Mouse (Mus musculus): ENCODE results near the gene Arhgef19.
A peak's percentile ranks its signal among the peaks of the same experiment; 100 is the strongest.

The Arhgef19 gene

DNA sequence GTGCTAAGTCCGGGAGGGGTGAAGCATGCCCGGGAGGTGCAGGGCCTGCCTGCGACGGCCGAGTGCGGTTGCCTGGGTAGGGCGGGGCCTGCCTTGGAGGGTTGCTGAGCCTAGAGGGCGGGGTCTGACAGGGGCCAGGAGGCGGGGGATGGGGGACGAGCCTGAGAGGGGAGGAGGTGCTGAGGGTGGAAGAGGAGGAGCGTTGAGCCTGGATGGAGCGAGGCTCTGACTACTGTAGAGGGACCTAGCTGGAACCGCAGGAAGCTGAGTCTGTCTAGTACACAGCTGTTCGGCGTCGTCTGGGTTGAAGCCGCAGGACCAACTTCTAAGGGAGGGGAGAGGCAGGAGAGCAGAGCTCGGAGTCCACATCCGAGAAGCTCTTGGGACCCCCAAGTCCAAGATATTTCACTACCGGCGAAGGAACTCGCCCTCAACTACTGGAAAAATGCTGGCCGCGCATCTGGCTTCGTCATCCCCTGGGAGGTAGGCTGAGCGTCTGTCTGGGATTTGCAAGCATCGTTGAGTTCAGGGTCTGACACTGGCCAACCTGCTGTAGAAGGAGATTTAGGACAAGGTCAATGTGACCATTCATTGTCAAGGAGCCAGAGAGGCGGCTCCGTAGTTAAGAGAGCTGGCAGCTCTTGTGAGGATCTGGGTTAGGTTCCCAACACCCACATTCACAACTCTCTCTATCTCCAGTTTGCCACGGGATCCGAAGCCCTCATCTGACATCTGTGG, at the start of gene Arhgef19:
TSS of gene Arhgef19 (plus strand) at position 112 of the 738 bp plus-strand sequence.
- peak; percentile 91 to 92 for DNase-seq

DNA sequence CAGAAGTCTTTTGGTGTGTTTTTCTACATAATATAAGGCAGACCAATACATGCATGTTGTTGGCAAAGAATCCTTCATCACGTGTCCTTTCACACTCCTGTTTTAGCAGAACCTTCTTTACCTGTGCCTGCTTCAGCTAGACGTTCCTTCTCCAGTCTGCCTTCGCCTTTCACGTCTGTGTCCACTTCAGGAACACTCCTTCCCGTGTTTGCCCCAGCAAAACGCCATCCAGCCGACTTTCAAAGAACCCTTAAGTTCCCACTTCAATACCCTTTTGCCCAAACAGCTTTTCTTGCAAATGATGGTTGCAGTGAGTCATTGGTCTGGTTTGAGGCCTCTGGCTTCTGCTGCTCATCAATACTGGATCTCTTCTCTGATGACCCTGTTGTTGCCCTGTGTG, 48.0 kb upstream of the Arhgef19 start:
- DNase-seq: no peak

DNA sequence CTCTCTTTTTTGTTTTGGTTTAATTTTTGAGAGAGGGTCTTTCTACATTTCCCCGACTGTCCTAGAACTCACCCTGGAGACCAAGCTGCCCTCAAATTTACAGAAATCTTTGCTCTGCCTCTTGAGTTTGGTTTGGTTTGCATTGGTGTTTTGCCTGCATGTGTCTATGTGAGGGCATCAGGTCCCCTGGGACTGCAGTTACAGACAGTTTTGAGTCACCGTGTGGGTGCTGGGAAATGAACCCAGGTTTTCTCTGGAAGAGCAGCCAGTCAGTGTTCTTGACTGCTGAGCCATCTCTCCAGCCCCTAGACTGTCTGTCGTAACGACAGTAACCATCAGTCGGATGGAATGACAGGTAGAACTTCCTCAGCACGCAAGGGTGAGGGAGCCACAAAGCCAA, 44.7 kb upstream of the Arhgef19 start:
- no peak for DNase-seq

GRCm38 (mm10) chr4:141196981-141197685, 42.2 kb upstream of the Arhgef19 start:
- no peak for DNase-seq

DNA sequence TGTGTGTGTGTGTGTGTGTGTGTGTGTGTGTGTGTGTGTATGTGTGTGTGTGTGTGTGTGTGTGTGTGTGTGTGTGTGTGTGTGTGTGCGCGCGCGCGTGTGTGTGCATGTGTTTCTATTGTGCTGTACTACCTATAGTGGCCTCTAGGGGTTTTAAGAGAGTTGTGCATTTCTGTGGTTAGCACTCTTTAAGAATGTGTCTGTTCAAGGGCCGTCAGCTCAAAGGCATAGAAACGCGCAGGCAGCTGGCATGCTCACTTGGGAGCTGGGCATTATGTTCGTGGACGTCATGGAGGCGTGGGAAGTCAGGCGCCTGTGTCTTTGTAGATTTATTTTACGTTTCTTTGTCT, 41.6 kb upstream of the Arhgef19 start:
- DNase-seq: no peak

GRCm38 (mm10) chr4:141200906-141201305, 38.4 kb upstream of the Arhgef19 start:
- DNase-seq: peak in 1 of 2 experiments; percentile 19

- DNase-seq: no peak
Measured at GRCm38 (mm10) chr4:141202192-141202591, 37.1 kb upstream of the Arhgef19 start.

DNA sequence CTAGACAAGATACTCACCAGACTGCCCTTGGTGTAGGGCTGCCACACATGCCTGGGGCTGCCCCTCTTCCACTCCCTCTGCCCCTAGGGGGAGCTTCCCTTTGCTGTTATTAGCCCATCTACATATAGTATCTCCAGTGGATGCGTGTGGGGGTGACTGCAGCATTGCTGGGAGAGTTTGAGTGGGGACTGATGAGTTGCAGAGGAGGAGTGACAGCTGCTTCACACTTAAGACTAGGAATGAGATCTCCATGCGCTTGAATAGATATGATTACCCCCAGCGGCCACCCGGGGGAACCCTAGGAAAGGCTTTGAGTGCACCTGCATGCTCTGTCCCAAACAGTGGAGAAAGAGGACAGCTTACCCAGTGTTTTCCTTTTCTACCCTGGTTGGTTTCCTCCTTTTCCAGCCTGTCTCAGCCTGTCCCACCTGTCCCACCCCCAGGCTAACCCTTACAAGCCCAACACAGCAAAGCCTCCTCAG, 34.7 kb upstream of the Arhgef19 start:
- DNase-seq: no peak

DNA sequence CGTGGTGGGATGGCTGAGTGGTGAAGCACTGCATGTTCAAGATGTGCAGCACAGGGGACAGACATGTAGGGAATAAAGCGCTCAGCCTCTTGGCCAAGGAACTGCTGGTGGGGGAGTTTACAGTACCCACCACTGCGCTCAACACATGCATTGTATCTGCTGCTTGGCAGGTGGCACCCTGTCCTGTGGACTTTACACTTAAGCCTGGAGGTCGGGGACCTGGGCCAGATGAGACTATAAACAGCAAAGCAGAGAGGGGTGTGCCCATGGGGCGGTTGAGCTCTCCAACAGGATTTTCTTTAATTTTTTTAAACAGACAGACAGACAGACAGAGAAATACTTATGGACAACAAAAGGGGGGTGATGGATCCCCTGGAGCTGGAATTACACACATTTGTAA, 32.2 kb upstream of the Arhgef19 start:
- DNase-seq: peak; percentile 50 to 53

GRCm38 (mm10) chr4:141210524-141211219, 28.6 kb upstream of the Arhgef19 start:
- DNase-seq: no peak

GRCm38 (mm10) chr4:141211646-141212045, 27.7 kb upstream of the Arhgef19 start:
- DNase-seq: no peak

DNA sequence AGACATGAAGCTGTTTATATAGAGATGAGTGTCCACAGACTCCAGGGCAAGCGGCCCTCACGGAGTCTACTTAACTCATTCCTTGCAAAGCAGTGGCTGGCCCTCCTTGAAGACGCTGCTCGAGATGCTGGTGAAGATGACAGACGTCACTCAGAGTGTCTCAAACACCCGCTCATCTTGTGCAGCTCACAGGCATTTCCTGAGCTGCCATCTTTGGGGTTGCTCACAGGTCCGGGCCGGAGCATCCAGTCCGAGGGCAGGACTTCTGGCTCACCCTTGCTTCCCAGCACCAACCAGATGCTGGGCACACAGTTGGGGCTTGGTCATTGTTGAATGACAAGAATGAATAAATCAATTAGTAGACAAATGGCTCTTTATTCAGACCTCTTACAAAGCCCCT, 26.4 kb upstream of the Arhgef19 start:
- no peak for DNase-seq

DNA sequence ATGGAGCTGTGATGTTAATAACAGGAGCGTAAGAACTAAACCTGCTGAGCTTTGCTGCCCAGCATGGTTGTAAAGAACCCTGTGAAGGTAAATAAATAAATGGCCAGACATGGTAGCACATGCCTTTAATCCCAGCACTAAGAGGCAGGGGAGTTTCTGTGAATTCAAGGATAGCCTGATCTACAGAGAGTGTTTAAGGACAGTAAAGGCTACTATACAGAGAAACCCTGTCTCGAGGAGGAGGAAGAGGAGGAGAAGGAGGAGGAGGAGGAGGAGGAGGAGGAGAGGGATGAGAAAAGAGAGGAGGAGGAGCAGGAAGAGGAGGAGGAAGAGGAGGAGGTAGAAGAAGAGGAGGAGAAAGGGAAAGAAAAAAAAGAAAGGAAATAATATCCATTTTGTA, 26.0 kb upstream of the Arhgef19 start:
- DNase-seq: no peak

DNA sequence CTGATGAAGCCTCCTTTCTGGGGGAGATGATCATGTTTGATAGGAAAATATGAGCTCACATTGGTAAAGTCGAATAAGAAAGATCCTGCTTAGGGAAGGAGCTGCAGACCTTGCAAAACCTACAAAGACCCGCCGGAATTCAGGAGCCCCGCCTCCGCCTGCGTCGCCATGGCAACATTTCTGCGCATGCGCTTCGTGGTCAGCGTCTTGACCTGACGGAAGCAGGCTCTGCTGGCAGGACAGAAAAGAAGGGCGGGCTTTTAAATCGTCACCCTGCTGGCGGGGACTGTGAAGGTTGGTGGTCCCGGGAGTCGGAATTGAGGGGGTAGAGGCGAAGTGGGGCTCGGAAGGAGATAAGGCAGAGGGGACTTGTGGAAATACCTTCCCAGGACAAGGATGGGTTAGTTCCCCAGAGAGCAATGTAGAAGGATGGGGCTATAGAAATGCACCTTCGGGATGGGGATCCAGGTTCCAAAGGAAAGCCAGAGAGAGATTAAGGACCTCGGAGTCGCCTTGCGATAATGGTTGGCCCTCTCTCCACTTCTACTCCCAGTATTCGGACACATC, 25.4 kb upstream of the Arhgef19 start, which contains the start of gene Rsg1:
TSS of gene Rsg1 (plus strand) at position 187 of the 567 bp plus-strand sequence.
- peak; percentile 95 to 96 for DNase-seq

GRCm38 (mm10) chr4:141214337-141214851, 24.9 kb upstream of the Arhgef19 start:
- DNase-seq: peak in 1 of 2 experiments; percentile 16

GRCm38 (mm10) chr4:141219583-141220213, 19.6 kb upstream of the Arhgef19 start:
- DNase-seq: no peak

- DNase-seq: no peak
Measured at GRCm38 (mm10) chr4:141221848-141222247, 17.5 kb upstream of the Arhgef19 start.

GRCm38 (mm10) chr4:141222752-141223151, 16.5 kb upstream of the Arhgef19 start:
- DNase-seq: no peak

DNA sequence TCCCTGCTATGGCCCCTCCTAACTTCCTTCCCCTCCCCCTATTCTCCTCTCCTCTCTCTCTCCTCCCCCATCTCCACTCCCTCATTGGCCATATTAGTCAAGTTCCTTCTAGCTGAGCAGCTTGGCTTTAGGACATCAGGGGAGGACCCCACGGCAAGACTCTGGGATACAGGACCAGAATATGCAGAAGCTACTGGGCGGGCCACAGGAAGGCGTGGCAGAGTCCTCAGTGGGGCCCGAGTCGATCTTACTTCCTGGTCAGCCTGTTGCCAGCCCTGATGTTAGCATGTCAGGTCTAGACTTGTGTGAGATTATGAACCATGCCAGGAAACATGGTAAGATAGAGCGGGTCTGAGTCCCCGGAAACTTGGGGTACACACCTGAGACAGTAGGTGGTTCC, 10.6 kb upstream of the Arhgef19 start:
- DNase-seq: no peak

DNA sequence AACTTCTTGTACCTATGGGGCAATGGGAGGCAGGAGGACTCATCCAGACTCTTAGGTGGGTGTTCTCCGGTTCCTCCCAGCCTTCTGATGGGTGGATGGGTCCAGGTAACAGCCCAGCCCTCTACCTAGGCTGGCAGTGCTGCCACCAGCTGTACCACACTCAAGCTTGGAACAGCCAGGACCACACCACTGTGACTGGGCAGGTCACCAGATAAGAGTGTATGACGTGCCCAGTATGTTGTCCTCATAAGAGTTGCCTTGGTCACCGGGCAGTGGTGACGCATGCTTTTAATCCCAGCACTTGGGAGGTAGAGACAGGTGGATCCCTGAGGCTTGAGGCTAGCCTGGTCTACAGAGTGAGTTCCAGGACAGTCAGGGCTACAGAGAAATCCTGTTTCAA, 6.1 kb upstream of the Arhgef19 start:
- no peak for DNase-seq

DNA sequence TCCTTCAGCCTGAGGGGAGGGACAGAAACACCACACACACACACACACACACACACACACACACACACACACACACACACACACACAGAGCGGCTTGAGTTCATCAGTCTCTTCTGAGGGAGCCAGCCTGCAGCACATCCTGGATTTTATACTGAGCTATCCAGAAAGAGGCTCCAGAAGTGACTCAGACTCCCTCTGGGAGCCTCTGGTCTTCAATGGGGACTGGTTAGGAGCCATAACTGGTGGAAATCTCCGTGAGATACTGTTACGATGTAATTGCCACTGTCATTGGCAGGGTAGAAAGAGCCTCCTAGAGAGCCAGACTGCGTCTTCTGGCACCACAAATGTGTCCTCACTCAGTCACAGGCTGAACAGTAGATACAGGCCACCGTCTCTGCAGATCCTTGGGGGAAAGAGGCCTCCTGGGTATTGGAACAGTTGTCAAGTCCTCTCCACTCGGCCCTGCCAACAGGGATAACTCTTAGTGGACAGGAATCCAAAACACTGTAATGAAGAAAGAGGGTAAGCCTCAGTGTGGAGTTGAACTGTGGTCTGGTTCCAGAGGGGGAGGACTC, 3.7 kb upstream of the Arhgef19 start:
- DNase-seq: no peak

DNA sequence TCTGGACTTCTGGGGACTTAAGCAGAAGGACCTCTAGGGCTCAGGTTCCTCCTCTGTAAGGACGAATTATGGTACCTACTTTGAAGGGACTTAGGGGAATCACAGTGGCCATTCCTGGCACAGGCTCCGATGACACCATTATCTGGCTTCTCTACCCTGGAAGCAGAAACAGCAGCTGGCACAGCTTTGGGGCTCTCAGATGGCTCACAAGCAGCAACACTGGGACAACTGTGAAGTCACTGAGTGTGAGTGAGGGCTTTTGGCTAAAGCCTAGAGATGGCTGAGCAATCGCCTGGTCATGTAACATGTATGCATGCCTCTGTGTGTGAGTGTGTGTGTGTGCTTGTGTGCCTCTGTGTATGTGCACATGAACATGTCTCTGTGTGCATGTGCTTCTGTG, 2.4 kb upstream of the Arhgef19 start:
- no peak for DNase-seq

All from kidney, adult 8-10 months (tissue).